Mouse (Mus musculus) ES-Bruce4 (cell line): ENCODE measurements around the gene Syngr1.

Experiments
- CTCF ChIP-seq: IDR thresholded peaks from one replicate; pipeline ENCODE4 v1.8.1; 2011; ENCODE audit warnings: low read depth, low read length
- EP300 ChIP-seq: IDR thresholded peaks from 2 replicates; pipeline ENCODE4 v1.6.1; 2011; ENCODE audit warnings: low read depth, low read length; ENCODE audit not compliant: insufficient read depth
- POLR2A ChIP-seq: IDR thresholded peaks from one replicate; pipeline ENCODE4 v1.8.1; 2011; ENCODE audit warnings: low read length; ENCODE audit not compliant: insufficient read depth

GRCm38 (mm10) chr15:80070095-80070644 lies 21.0 kb upstream of the Syngr1 start:
- TF ChIP-seq EP300 = no peak
- TF ChIP-seq CTCF = no peak
- no peak for TF ChIP-seq POLR2A
